Mouse (Mus musculus) testis, adult 2 months (tissue): ENCODE results near the gene Irf9.

Experiments
- CTCF ChIP-seq: fragments of 200-500 bp; IDR thresholded peaks from 2 replicates; pipeline ENCODE4 v1.5.1; 2012; ENCODE audit warnings: low read depth, mild to moderate bottlenecking, inconsistent platforms, low read length, moderate library complexity; ENCODE audit not compliant: control insufficient read depth, insufficient read depth, insufficient replicate concordance
- POLR2A ChIP-seq: fragments of 200-500 bp; IDR thresholded peaks from 2 replicates; pipeline ENCODE4 v1.6.1; 2012; ENCODE audit warnings: low read depth, mild to moderate bottlenecking, inconsistent platforms, low read length, moderate library complexity; ENCODE audit not compliant: control insufficient read depth

GRCm38 (mm10) chr14:55629312-55629711 lies 25.9 kb downstream of the Irf9 start:
- TF ChIP-seq CTCF (peak; percentile 81; the same call in 1 of the 2 replicates), POLR2A (no peak)
